Mouse (Mus musculus): ENCODE results near the gene Ube2u. TPM values are rescaled to one million over a fixed set of nuclear protein-coding genes. Genes with fewer than 3 reads are reported as not detected.
"Not testable (repeated sequence)": the region's sequence is repeated elsewhere in the genome, so short reads cannot be mapped to it uniquely, and the experiment has no call there.

Ube2u gene
- polyA plus RNA-seq, 1 experiment from 2014 or later: 0.39 TPM

DNA sequence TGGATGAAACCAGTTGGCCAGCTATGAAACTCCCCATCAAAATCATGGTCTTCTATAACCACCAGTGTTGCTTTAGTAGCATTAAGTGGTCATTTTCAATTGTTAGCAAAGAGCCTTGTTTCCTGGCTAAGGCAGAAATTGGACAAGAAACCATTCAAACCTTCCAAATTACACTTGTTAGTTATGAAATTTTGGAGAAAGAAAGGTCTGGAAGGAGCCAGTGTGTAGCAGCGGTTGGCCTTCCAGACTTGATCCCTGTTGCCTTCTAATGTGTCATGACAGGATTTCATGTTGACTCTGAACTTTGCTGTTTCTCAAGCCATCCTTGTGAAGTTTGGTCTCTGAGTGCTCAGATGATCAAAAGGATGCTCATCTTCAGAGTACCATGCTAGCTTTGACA lies 17.9 kb downstream of the Ube2u start:
- H3K4me3 ChIP-seq (ENCODE audit: low read depth, low read length): no peak overlapping the region
- H3K4me1 ChIP-seq (ENCODE audit: control insufficient read depth, low read depth, low read length): no peaks in the 10 kb centered on the region
- no peak overlapping the region for H3K27ac ChIP-seq (ENCODE audit: low read length)
- no peak for ATAC-seq (ENCODE audit: low read depth)
- no peak overlapping the region for H3K4me2 ChIP-seq (ENCODE audit: low read depth, low read length)
- no peaks in the 10 kb centered on the region for H3K36me3 ChIP-seq (ENCODE audit: control insufficient read depth, insufficient read depth)
- no peak overlapping the region for H3K9ac ChIP-seq (ENCODE audit: low read depth, low read length)
- WGBS (ENCODE audit: insufficient replicate concordance): 71% methylated on average over 1 of the region's 1 CpGs
- no peaks in the 10 kb centered on the region for H3K27me3 ChIP-seq (ENCODE audit: control insufficient read depth, insufficient read depth, low read depth, low read length)
- no peaks in the 10 kb centered on the region for H3K9me3 ChIP-seq (replicated peaks; ENCODE audit: control insufficient read depth, low read length)

DNA sequence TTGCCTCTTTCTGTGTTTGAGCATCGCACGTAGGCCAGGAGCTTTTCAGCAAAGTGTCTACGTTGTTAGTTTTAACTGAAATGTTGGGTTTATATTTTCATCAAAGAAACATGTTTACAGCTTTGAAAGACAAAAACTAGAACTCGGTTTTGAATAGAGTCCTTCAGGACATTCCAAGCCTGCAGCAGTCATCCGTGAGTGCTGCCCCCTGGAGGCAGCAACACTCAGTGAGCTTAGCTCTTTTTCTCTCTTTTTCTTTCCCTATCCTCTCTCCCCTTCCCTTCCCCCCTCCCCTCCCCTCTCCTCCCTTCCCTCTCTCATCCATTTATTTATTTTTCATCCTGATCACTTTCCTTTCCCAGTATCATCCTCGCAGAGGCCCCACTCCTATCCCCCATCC lies 19.5 kb downstream of the Ube2u start:
- Histone ChIP-seq H3K4me1 (ENCODE audit: control insufficient read depth, low read depth, low read length) (no peaks in the 10 kb centered on the region), H3K9ac (ENCODE audit: low read depth, low read length) (no peak overlapping the region), H3K9me3 (replicated peaks; ENCODE audit: control insufficient read depth, low read length) (no peaks in the 10 kb centered on the region), H3K27me3 (ENCODE audit: control insufficient read depth, insufficient read depth, low read depth, low read length) (no peaks in the 10 kb centered on the region), H3K4me2 (ENCODE audit: low read depth, low read length) (no peak overlapping the region), H3K36me3 (ENCODE audit: control insufficient read depth, insufficient read depth) (no peaks in the 10 kb centered on the region), H3K4me3 (ENCODE audit: low read depth, low read length) (no peak overlapping the region), H3K27ac (ENCODE audit: low read length) (no peak overlapping the region)
- no peak for ATAC-seq (ENCODE audit: low read depth)
- WGBS (ENCODE audit: insufficient replicate concordance): 43% methylated on average over 6 of the region's 6 CpGs

DNA sequence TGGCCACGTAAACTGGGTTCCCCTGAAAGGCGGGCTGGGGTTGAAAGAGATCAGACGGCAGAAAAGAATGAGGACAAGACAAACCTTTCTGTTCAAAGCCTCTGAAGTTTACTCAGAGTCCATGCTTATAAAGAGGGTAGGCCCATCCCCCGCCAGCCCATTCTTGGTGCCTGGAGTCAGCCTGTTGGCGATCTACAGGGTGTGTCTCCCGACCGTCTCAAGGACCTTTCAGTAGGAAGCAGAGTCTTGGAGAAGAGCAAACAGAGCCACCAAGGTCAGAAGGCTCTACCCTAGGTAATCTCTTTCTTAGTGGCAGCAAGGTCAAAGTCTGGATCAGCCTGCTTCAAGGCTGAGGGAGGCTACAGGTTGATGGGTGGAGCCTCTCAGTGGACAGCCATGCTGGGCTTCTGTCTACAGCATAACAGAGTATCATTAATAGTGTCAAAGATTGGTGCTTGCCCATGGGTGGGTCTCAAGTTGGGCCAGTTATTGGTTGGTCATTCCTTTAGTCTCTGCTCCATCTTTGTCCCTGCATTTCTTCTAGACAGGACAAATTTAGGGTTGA lies 20.5 kb downstream of the Ube2u start:
- not testable (repeated sequence) for H3K27ac ChIP-seq (ENCODE audit: low read length); H3K27me3 ChIP-seq (ENCODE audit: control insufficient read depth, insufficient read depth, low read depth, low read length); H3K9ac ChIP-seq (ENCODE audit: low read depth, low read length); ATAC-seq (ENCODE audit: low read depth); H3K4me1 ChIP-seq (ENCODE audit: control insufficient read depth, low read depth, low read length); H3K4me2 ChIP-seq (ENCODE audit: low read depth, low read length); H3K4me3 ChIP-seq (ENCODE audit: low read depth, low read length); H3K36me3 ChIP-seq (ENCODE audit: control insufficient read depth, insufficient read depth); H3K9me3 ChIP-seq (replicated peaks; ENCODE audit: control insufficient read depth, low read length)
- 74% methylated on average over 7 of the region's 7 CpGs for WGBS (ENCODE audit: insufficient replicate concordance)

DNA sequence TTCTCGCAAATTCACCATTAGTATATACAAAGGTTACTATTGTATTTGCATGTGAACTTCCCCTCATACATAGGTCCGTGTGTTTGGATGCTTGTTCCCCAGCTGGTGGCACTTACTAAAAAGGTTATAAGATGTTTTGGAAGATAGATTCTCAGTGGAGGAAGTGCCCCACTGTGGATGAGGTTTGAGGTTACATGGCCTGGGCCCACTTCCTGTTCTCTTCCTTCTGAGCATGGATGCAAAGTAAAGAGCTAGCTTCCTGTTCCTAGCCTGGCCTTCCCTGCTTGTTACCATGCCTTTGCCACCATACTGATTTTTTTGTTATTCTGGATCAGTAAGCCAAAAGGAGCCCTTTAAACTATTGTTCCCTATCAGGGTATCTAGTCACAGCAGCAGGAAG lies 24.7 kb downstream of the Ube2u start:
- no peak for ATAC-seq (ENCODE audit: low read depth)
- H3K4me1 ChIP-seq (ENCODE audit: control insufficient read depth, low read depth, low read length): no peaks in the 10 kb centered on the region
- H3K9ac ChIP-seq (ENCODE audit: low read depth, low read length): no peak overlapping the region
- H3K36me3 ChIP-seq (ENCODE audit: control insufficient read depth, insufficient read depth): no peaks in the 10 kb centered on the region
- 28% methylated on average over 2 of the region's 2 CpGs for WGBS (ENCODE audit: insufficient replicate concordance)
- H3K27me3 ChIP-seq (ENCODE audit: control insufficient read depth, insufficient read depth, low read depth, low read length): no peaks in the 10 kb centered on the region
- H3K9me3 ChIP-seq (replicated peaks; ENCODE audit: control insufficient read depth, low read length): no peaks in the 10 kb centered on the region
- no peak overlapping the region for H3K27ac ChIP-seq (ENCODE audit: low read length)
- no peak overlapping the region for H3K4me3 ChIP-seq (ENCODE audit: low read depth, low read length)
- no peak overlapping the region for H3K4me2 ChIP-seq (ENCODE audit: low read depth, low read length)

DNA sequence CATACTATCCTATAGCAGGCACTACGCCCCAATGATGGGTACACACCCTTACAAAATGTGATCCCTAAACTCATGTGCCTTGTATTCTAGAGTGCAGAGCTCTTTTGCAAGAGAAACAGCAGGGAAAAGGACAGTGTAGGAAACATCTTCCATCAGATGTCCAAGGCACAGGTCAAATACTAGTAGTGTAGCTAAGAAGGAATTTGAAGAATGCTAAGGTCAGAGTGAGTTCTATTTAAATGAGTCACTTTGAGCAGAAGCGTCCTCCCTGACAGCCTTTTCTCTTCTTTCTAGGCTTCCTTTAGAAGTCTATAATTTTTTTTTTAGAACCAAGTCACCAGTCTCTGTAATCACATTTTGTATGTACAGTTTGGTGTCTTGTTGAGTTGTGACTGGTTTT lies 39.0 kb downstream of the Ube2u start:
- WGBS (ENCODE audit: insufficient replicate concordance): 65% methylated on average over 2 of the region's 2 CpGs
- Histone ChIP-seq H3K27me3 (ENCODE audit: control insufficient read depth, insufficient read depth, low read depth, low read length) (no peaks in the 10 kb centered on the region), H3K4me2 (ENCODE audit: low read depth, low read length) (no peak overlapping the region), H3K27ac (ENCODE audit: low read length) (no peak overlapping the region), H3K36me3 (ENCODE audit: control insufficient read depth, insufficient read depth) (no peaks in the 10 kb centered on the region), H3K4me1 (ENCODE audit: control insufficient read depth, low read depth, low read length) (no peaks in the 10 kb centered on the region), H3K9ac (ENCODE audit: low read depth, low read length) (no peak overlapping the region), H3K4me3 (ENCODE audit: low read depth, low read length) (no peak overlapping the region), H3K9me3 (replicated peaks; ENCODE audit: control insufficient read depth, low read length) (no peaks in the 10 kb centered on the region)
- ATAC-seq (ENCODE audit: low read depth): no peak

DNA sequence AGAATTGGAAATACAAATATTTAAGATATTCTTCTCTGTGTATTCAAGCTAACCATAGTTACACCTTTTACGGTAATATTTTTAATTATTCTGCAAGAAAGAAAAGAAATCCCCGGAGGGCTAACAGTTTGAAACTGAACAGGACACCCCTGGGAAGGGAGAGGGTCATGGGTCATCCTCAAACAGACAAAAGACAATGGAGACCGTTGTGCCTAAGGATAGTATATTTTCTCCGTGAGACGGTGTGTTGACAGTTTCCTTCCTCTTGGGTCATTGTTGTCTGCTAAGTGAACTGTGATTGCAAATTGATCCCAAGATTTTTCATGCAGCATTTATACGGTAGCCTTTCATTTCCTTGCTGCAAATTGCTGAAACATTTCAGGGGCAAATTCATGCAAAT lies 43.9 kb downstream of the Ube2u start:
- Histone ChIP-seq H3K9me3 (replicated peaks; ENCODE audit: control insufficient read depth, low read length) (no peaks in the 10 kb centered on the region), H3K27ac (ENCODE audit: low read length) (no peak overlapping the region), H3K36me3 (ENCODE audit: control insufficient read depth, insufficient read depth) (no peaks in the 10 kb centered on the region), H3K9ac (ENCODE audit: low read depth, low read length) (no peak overlapping the region), H3K4me1 (ENCODE audit: control insufficient read depth, low read depth, low read length) (no peaks in the 10 kb centered on the region), H3K4me2 (ENCODE audit: low read depth, low read length) (no peak overlapping the region), H3K4me3 (ENCODE audit: low read depth, low read length) (no peak overlapping the region), H3K27me3 (ENCODE audit: control insufficient read depth, insufficient read depth, low read depth, low read length) (no peaks in the 10 kb centered on the region)
- 29% methylated on average over 6 of the region's 6 CpGs for WGBS (ENCODE audit: insufficient replicate concordance)
- no peak for ATAC-seq (ENCODE audit: low read depth)

DNA sequence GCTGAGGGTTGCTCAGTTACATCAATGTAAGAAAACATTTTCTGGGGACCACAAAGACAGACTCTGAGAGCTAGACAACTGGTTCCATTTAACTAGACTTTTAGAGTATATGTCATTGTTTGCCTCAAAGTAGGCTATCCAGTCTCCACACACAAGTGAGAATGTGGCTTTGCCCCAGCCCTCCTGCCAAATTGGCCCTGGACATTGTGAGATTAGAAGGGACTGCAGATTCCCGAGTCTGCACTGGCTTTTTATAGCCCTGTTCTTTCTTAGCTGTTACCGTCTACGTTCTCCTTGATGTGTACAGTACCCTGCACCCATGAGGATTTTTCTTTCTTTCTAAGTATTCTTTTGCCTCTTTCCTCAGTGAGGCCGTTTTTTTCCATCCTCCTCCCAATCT lies 46.1 kb downstream of the Ube2u start:
- Histone ChIP-seq H3K36me3 (ENCODE audit: control insufficient read depth, insufficient read depth) (no peaks in the 10 kb centered on the region), H3K4me3 (ENCODE audit: low read depth, low read length) (no peak overlapping the region), H3K4me1 (ENCODE audit: control insufficient read depth, low read depth, low read length) (no peaks in the 10 kb centered on the region), H3K4me2 (ENCODE audit: low read depth, low read length) (no peak overlapping the region), H3K27me3 (ENCODE audit: control insufficient read depth, insufficient read depth, low read depth, low read length) (no peaks in the 10 kb centered on the region), H3K9me3 (replicated peaks; ENCODE audit: control insufficient read depth, low read length) (no peaks in the 10 kb centered on the region), H3K9ac (ENCODE audit: low read depth, low read length) (no peak overlapping the region), H3K27ac (ENCODE audit: low read length) (no peak overlapping the region)
- ATAC-seq (ENCODE audit: low read depth): no peak
- WGBS (ENCODE audit: insufficient replicate concordance): 47% methylated on average over 4 of the region's 4 CpGs

DNA sequence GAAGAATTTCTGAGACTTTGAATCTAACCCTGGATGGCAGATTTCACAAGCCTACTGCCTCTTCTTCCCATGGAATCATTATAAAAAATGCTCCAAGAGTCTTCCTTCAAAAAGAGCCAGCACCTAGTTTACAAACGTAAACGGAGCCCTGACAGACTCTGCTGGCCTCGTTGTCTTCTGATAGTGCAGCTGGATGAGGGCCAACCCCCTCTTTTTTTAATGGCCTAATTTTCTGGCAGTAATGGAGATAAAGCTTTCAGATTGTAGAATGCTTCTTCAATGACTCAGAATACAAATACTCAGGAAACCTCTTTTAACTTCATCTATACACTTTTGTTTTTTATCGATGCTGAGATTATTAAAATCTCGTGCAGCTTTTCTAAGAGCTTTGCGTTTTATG lies 47.6 kb downstream of the Ube2u start:
- Histone ChIP-seq H3K36me3 (ENCODE audit: control insufficient read depth, insufficient read depth) (no peaks in the 10 kb centered on the region), H3K4me1 (ENCODE audit: control insufficient read depth, low read depth, low read length) (no peaks in the 10 kb centered on the region), H3K4me2 (ENCODE audit: low read depth, low read length) (no peak overlapping the region), H3K9me3 (replicated peaks; ENCODE audit: control insufficient read depth, low read length) (no peaks in the 10 kb centered on the region), H3K27ac (ENCODE audit: low read length) (no peak overlapping the region), H3K9ac (ENCODE audit: low read depth, low read length) (no peak overlapping the region), H3K4me3 (ENCODE audit: low read depth, low read length) (no peak overlapping the region), H3K27me3 (ENCODE audit: control insufficient read depth, insufficient read depth, low read depth, low read length) (no peaks in the 10 kb centered on the region)
- 56% methylated on average over 6 of the region's 6 CpGs for WGBS (ENCODE audit: insufficient replicate concordance)
- no peak for ATAC-seq (ENCODE audit: low read depth)

DNA sequence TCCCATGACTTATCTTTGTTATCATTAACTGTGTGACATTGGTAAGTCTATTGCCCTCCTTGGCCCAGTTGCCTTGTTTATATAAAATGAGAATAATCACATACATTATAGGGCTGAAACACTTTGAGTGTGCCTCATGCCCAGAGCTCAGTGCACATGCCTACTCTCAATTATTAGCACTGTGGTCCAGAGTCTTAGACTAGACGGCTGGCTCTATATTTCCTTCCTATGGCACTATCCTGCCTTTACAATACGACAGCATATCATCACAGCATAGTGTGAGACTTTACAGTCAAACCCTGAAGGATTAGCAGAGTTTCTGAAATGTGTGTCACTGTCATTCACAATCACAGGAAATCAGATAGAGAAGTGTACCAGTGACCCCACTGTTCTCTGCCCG lies 48.4 kb downstream of the Ube2u start:
- no peak overlapping the region for H3K9ac ChIP-seq (ENCODE audit: low read depth, low read length)
- no peaks in the 10 kb centered on the region for H3K36me3 ChIP-seq (ENCODE audit: control insufficient read depth, insufficient read depth)
- H3K4me2 ChIP-seq (ENCODE audit: low read depth, low read length): no peak overlapping the region
- H3K4me3 ChIP-seq (ENCODE audit: low read depth, low read length): no peak overlapping the region
- H3K27ac ChIP-seq (ENCODE audit: low read length): no peak overlapping the region
- no peaks in the 10 kb centered on the region for H3K4me1 ChIP-seq (ENCODE audit: control insufficient read depth, low read depth, low read length)
- H3K9me3 ChIP-seq (replicated peaks; ENCODE audit: control insufficient read depth, low read length): no peaks in the 10 kb centered on the region
- ATAC-seq (ENCODE audit: low read depth): no peak
- H3K27me3 ChIP-seq (ENCODE audit: control insufficient read depth, insufficient read depth, low read depth, low read length): no peaks in the 10 kb centered on the region
- WGBS (ENCODE audit: insufficient replicate concordance): 13% methylated on average over 3 of the region's 3 CpGs
